Mouse (Mus musculus): ENCODE results near the gene Parvg. TPM values are rescaled to one million over a fixed set of nuclear protein-coding genes. Genes with fewer than 3 reads are reported as not detected.

Parvg gene
- total RNA-seq, 2 experiments from 2014 or later, result 2.1 to 5.2 TPM

Other genes starting within 250 kb of the Parvg start
- gene Sult4a1, start 218.3 kb upstream of the Parvg start, total RNA-seq (2021), result under 1 TPM; 0.14 to 0.17 TPM
- gene Pnpla5, start 200.9 kb upstream of the Parvg start, total RNA-seq (2021), result not detected
- gene Pnpla3, start 156.2 kb upstream of the Parvg start, total RNA-seq (2021), result 10 to 100 TPM in 1 of 2 experiments, 1 to 10 TPM in 1; 8.2 to 10.4 TPM
- gene Samm50, start 131.8 kb upstream of the Parvg start, total RNA-seq (2021), result 100 to 1,000 TPM; 265 to 269 TPM
- gene Parvb, start 92.0 kb upstream of the Parvg start, total RNA-seq (2021), result 100 to 1,000 TPM; 149 to 151 TPM
- 1 to 10 TPM in 1 of 2 experiments, under 1 TPM in 1; 0.88 to 1.3 TPM for gene Shisal1, start 123.1 kb downstream of the Parvg start, total RNA-seq (2021)
- 1 to 10 TPM; 7.2 to 7.4 TPM for gene Rtl6, start 233.8 kb downstream of the Parvg start, total RNA-seq (2021)

All from heart, postnatal 14 days (tissue).